Mouse (Mus musculus): ENCODE measurements at regions not wholly inside any gene's neighbourhood (a gene's known extent, or its start where the extent isn't known, plus 50 kb on each side); places are given as distances from the start of the nearest gene placed in this dataset.

GRCm38 (mm10) chr2:9369572-9369971 lies 511.5 kb upstream of the 4930412O13Rik start:
- no peak for TF ChIP-seq POLR2A (IDR thresholded peaks at IDR 0.05; ENCODE audit: extremely low read depth, insufficient read depth, low read length)
- no peak for TF ChIP-seq CTCF (IDR thresholded peaks at IDR 0.05; ENCODE audit: low read depth, low read length)
